Mouse (Mus musculus) frontal cortex, postnatal 10 days (tissue): ENCODE data around the gene Dmbt1.
"Not testable (repeated sequence)": the region's sequence is repeated elsewhere in the genome, so short reads cannot be mapped to it uniquely, and the experiment has no call there.

Source experiments
- DNase-seq, 2 experiments: peaks; one replicate each; pipeline ENCODE4 v3.0.0; 2022; ENCODE audit warnings: low spot score in 2 of 2, mixed read lengths in 1 of 2

Dmbt1 gene

DNA sequence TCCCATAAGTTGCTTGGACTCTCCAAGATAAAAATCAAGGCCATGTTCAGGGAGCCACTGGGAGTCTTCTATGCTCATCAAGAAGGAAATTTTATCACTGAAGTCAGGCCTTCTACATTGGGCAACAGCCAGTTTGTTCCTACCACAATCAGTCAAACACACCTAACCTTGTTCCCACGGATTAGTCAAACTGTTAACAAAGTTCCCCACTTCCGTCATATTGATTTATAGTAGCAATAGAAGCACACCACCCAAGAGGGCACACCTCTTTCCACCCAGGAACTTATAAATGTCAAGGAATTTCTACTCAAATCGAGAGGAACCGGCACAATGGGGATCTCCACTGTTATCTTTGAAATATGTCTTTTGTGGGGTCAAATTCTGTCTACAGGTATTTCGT is at the start of gene Dmbt1:
Gene Dmbt1, plus strand, starts transcription at position 299 of the 400 bp plus-strand sequence.
- DNase-seq: no peak

DNA sequence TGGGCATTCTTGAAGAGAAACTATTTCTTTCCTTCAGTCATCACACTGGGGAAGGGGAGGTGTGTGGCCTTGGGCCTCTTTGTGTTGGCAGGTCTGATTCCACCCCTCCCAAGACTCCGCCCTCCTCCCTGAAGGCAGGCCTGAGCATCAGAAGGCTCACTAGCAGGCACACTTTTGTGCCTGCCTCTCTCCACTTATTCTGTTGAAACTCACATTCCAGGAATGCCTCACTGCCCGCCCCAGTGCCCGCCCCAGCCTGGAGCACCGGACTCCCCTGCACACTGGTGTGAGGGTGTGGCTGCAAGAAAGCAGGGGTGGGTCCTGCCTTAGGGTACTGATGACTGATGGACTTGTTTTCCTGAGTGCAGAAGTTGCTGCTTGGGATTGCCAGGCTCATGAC is 49.5 kb upstream of the Dmbt1 start:
- no peak for DNase-seq

DNA sequence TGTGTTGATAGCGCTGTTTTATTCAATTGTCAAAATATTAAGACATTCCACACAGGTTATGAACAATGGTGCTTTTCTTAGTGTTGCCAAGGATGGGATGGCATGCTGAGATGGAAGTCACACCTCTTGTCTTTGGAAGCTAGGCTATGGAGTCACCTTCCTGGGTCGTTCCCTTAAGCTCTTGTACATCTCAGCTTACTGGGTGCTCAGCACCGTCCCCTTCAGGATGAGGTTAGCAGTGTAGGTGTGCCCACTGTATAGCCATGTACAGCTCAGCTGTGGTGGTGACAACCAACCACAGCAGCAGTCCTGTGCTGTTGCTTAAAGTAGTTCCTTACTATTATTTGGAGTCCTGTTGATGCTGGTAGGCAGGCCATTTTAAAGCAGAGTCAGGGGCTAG is 49.0 kb upstream of the Dmbt1 start:
- DNase-seq: no peak

DNA sequence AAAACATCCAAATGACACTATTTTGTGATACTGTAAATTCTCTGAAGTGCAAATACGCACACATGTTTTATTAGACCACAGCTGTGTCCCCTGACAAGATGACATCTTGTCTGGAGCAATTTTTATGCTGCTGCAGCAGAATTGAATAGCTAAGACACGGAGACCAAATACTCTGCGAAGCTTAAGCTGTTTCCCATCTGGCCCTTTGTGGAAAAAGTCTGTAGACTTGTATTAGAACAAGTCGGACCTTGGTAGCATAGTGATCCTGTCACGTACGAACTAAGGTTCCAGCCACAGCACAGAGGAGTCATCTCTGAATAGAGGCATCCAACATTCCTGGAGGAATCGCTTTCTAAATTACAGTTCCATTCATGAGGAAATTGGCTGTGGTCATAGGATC is 47.6 kb upstream of the Dmbt1 start:
- DNase-seq: no peak

DNA sequence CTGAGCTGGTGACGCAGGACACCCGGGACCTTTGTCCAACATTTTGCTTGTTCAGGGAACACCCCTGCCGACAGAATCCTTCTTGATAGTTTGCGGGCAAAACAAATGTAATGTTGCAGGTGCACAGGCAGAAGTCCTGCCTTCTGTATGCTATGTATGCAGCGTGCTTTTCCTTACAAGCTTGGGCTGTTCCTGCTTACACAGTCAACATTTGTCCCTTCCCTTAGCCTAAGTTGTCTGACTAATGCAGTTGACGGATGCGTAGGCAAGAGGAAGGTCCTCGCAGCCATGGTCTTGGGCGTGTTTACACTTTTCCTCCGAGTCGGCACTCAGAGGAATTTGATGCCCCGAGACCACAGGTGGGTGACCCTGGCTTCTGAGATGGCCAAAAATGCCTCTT is 46.7 kb upstream of the Dmbt1 start:
- DNase-seq: no peak

DNA sequence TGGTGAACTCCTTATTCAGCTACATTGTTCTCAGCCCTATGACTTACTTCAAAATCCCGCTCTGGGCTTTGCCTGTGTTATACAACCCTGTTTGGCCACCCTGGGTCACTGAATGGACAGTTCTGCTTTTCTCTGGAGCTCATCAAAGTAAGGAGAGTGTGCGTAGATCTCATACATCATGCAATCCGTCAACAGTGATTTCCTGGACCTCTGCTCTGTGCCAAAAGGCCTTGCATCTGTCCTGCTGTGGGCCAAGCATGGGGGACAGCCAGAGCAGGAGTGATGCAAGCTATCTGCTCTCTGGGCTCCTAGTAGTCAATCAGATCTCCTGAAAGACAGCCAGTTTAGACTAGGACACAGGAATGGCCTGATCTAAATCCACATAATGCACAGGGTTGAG is 46.1 kb upstream of the Dmbt1 start:
- DNase-seq: no peak

DNA sequence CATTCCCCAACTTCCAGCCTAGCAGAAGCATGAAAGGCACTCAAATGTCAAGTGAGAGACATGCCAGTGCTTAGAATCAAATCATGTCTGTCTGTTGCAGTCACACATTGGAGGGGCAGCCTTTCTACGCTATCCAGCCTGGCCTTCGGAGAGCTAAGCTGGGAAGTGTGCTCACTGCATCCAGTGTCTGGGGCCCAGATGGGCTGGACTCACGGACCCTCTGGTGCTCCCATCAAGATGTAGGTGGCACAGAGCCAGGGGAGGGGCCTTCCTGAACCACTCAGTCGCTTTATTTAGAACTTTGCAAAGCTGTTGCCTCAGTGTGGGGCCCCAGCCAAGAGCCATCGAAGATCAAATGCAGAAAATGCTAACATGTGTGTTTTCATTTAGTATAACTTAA is 43.7 kb upstream of the Dmbt1 start:
- no peak for DNase-seq

DNA sequence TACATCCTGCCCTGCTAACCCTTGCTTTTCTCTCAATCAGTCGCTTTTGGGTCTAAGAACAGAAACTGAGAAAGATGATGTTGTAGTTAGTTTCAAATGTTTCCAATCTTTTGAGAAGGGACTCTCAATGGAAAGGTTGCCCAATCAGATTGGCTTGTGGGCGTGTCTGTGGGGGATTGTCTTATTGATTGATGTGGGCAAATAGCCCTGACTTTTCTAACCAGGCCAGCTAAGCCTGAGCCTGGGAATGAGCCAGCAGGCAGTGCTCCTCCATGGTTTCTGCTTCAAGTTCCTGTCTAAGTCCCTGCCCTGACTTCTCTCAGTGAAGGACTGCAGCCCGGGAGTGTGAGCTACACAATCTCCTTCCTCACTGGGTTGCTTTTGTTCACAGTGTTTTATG is 42.5 kb upstream of the Dmbt1 start:
- no peak for DNase-seq

DNA sequence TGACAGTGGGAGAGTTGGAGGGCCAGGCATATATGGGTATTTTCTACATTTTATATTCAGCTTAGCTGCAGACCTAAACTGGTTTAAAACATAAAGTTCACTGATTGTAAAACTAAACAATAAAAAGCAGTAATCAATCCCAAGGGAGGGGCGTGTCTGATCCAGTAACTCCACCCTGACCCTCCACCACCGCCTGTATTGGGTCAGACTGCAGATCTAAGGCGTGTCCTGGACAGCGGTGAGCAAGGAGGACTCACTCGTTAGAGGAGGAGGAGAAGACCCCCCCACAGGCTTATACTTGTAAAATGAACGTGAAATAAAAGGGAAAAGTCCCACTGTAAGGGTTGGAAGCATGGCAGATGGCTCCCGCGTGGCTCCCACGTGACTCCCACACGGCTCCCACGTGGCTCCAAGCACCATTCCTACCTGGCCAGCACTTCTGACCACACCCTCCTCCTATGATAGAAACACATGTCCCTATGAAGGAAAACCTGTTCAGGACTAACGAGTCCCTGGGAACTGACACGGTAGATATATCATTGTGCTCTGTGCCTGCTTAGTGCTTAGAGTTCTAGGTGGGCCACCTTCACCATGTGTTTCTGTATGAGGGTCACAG is 40.6 kb upstream of the Dmbt1 start:
- no peak for DNase-seq

DNA sequence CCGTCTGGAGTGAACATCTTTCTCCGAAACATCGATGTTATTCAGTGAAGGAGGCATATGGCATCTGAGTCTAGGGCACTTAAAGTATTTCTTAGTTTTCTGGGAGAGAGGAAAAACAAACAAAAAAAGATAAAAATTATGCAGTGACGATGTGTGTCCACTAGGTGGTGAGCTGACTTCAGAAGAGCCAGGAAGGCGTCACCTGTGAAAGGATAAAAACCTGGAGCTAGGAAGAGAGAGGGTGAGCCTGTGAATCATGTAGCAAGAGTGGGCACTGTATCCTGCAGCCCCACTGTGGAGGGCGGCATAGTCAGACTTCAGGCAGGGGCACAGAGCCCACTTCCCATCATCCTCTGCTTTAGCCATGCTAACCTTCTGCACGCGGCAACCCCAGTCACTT is 37.9 kb upstream of the Dmbt1 start:
- DNase-seq: no peak

DNA sequence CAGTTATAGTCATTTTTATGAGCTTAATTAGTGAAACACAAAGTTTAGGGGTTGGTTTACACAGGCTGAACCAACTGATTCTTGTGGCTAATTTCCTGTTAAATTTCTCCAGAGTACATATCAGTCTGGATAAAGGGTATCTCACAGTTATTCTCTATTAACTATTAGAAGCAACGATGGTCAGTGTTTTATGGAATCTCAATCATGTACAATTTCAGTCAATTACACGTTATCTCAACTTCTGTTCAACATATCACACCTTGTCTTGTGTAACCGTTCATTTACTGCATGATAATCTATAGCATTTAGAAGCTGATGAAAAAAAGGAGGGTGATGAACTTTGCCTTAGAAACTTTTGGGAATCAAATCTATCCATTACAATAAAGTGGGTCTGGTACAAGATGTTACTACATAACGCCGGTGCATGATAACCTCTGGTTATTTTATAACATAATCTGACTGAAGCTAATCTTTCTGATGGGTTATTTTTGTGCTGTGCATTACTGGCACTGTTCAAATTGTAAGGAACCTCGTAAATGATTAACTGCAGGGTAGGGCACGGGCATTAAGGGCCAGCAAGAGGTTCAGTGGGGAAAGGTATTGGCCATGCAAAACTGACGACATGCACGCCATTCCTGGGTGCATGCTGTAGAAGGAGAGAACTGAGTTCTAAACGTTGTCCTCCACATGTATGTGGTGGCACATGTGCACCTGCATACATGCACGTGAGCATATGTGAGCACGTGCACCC is 29.7 kb upstream of the Dmbt1 start:
- DNase-seq: no peak

DNA sequence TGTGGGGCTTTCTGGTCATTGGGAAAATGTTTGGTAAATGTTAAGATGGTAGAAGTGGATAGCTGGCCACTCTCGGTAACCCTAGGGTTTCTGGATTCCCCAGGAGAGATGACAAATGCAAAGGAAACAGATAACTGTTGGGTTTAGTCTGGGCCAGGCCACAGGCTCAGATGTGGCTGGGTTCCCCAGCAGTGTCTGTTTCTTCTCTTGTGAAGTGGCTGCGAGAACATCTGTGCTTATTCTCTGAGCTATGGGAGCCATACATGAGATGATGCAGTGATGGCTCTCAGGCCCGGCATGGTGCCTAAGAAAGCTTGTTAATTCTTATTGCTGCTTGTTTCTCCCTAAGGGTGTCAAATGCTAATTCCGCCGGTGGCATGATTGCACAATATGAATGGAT is 27.8 kb upstream of the Dmbt1 start:
- no peak for DNase-seq

DNA sequence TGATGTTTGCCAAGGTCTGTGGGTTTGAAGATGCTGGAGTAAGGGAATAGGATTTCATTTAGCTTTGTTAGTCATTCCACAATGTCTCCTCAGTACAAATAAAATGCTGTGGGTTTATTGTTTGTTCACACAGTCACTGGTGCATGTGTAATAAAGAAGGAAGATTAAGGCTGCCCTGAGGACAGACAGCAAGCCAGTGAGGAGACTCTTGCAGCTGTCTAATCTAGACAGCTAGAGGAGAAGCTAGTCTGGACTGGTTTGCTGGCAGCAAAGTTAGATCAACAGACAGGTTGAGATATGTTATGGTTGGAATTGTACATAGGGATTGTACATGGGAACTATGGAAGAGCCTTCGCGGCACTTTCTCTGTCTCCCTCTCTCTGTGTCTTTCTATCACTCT is 24.6 kb upstream of the Dmbt1 start:
- DNase-seq: no peak

DNA sequence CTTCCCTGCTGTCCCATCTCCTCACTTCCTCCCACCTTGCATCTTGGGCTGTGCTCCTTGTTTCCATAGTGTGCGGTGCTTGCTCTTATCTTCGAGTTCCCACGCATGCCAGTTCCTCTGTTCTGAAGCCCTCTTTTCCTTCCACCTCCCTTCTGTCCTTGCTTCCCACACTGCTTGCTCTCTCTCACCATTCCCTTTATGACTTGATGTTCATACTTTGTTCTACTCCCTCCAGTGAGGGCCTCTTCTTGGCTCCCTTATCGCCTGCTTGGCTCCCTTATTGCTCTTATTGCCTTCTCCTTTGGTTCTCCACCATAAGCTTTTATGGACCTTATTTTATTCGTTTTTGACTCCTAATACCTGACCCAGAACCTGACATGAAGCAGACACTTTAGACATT is 22.7 kb upstream of the Dmbt1 start:
- DNase-seq: no peak

DNA sequence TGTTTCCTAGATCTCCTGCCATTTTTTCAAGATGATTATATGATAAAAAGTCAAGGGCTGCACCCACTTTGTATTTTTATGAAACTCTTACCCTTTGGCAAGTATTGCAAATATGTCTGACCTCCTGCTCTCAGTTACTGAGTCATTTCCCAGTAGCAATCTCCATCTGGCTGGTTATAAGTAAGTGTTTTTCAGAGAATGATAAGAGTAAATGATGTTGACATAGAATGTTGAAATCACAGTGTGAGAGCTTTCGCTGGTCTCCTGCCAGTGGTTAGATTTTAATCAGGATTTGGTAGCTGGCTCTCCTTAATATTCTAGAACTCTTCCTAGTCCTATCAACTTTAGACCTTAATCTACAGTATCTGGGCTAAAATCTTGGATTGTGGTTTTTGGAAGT is 20.0 kb upstream of the Dmbt1 start:
- no peak for DNase-seq

DNA sequence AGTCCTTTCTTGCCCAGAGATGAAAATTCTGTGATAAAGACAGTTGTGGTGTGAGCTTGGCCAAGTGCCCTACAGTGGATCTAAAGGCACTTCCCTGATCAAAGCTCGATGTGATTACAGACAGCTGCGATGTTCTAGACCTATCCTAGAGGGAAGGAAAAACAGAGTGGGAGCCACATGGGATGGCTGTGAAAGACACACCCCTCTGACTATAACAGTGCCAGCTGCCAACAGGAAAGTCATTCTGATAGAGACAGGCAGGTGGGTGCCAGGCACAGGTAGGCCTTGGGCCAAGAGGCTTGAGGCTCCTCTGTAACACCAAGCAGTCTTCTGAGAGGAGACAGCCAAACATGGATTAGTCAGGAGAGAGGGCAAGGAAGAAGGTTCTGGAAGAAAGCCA is 12.7 kb upstream of the Dmbt1 start:
- DNase-seq: no peak

DNA sequence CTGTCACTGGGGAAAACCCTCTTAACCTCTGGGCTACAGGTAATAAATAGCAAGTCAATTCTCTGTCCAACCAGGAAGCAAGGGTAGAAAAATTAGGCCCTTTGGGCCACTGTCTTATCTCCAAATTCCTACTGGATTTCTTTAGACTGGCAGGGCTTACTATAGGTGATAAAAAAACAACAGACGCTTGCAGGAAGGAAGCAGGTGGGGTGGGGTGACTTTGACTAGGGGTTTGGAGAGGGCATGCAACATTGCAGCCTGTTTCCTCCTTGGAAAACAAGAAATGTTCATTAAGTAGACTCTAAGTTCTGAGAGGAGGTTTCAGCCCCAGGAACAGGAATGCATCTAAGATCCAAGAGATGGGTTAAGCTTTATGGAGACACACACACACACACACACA is 7.0 kb upstream of the Dmbt1 start:
- DNase-seq: no peak

DNA sequence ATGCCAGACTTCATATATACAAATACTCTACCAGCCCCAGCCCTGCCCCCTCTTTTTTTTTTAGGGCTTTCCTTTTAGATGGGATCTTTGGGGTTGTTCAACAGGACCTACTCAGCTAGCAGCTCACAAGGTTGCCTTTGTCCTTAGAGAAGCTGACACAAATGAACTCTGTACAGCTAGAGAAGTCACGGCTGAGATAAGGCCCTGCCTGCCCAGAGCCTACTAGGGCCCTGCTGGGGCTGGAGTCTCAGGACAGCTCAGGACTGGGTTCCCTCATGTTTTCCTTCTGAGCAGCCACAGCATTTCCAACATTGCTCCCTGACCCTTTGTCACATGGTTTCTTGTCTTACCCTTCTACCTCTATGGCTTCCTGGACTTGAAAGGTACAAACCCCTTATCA is 4.3 kb upstream of the Dmbt1 start:
- no peak for DNase-seq

DNA sequence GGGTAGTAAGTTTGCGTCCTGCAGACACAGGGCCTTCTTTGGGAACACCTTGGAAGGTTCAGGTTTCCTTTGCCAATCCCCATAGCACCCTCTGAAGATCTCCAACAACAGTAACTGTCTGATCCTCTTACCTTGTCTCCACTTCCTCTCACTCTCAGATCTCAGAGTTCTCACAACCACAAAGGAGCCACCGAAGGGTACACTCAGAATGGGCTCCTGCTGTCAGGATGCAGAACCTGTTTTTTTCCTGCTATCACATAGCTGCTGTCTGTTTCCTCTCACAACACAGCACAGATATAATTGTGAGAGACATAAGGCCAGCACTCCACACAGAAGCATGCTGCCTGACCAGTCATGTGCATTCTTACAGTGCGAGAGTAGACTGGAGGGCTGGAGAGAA is 4.5 kb downstream of the Dmbt1 start:
- no peak for DNase-seq

DNA sequence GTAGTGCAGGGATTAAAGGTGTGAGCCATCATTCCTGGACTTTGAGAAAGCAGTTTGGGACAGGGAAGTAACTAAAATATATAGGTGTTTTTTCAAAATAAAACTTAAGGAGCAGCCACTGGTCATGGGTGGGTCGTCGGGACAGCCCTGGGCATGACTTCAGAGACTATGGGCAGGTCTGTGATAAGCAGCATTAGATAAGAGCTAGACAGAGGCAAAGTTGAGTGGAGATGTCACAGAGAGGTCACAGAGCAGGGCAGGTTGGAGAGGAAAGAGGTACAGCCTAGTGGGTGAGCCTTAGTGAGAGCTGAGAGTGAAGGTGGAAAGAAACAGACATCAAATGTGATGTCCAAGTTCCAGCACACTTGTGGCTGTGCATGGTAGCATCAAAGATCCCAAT is 5.2 kb downstream of the Dmbt1 start:
- no peak for DNase-seq

DNA sequence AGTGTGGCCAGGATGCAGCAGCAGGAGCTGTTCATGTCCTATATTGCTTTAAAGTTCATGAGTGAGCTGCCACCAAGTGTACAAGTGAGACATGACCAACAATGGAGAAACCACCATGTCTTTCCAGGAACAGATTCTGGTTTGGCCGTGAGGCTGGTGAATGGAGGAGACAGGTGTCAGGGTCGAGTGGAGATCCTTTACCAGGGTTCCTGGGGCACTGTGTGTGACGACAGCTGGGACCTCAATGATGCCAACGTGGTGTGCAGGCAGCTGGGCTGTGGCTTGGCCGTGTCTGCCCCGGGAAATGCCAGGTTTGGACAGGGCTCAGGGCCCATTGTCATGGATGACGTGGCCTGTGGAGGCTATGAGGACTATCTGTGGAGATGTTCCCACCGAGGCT is 8.9 kb downstream of the Dmbt1 start:
- DNase-seq: not testable (repeated sequence)

DNA sequence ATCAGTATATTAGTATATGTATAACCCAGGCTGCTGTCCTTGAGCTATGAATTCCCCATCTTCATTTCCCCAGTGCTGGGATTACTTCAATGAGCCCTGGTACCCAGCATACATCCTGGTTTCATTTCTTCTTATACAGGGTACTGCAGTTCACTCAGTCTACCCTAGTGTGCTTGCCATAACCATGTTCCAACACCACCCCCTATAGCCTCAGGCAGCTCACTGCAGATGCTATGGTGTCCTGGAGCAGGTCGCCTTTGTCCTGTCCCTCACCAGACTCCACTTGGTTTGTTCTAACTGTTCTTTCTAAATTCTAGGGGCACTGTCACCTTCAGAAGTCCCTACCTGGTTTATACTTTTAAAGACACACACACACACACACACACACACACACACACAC is 10.8 kb downstream of the Dmbt1 start:
- no peak for DNase-seq

DNA sequence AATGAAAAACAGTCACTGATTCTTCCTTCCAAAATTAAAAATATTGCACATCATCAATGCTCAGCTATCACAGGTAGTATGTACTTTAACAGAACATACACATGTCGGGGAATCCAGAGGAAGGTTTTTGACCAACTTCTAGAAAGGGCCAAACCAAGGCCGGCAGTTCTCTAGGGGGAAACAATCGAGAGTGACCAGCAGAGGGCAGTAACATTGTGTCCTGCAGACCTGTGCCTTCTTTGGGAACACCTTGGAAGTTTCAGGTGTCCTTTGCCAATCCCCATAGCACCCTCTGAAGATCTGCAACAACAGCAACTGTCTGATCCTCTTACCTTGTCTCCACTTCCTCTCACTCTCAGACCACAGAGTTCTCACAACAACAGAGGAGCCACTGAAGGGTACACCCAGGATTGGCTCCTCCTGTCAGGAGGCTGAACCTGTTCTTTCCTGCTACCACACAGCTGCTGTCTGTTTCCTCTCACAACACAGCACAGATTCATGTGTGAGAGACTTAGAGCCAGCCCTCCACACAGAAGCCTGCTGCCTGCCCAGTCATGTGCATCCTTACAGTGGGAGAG is 13.5 kb downstream of the Dmbt1 start:
- DNase-seq: not testable (repeated sequence)

DNA sequence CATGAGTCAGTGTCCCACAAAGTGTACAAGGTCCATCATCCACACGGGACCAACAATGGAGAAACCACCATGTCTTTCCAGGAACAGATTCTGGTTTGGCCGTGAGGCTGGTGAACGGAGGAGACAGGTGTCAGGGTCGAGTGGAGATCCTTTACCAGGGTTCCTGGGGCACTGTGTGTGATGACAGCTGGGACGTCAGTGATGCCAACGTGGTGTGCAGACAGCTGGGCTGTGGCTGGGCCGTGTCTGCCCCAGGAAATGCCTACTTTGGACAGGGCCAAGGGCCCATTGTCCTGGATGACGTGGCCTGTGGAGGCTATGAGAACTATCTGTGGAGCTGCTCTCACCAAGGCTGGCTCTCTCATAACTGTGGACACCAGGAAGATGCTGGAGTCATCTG is 18.0 kb downstream of the Dmbt1 start:
- DNase-seq: not testable (repeated sequence)
